In genomic region chr3:87766284-87766667, GRCm38 (mm10) we compare ENCODE assay signal across 13 mouse cellular contexts. TPM values are rescaled to one million over a fixed set of nuclear protein-coding genes. Genes with fewer than 3 reads are reported as not detected.
DNase-seq lines count a peak whose midpoint lies in the region; ATAC-seq and TF ChIP-seq lines count a peak whose summit lies in the region.
"Had no signal": no experiment of that assay in that cellular context is flagged by ENCODE, and none has a peak within 500 bp of the region (broad histone marks: within the 10 kb centered on the region; RNA-seq: fewer than 3 reads in every experiment).

No protein-coding gene starts in this region.

- TF ChIP-seq POLR2A in embryonic fibroblast, embryonic 13.5 days (IDR thresholded peaks at IDR 0.05; ENCODE audit: low read depth, low read length) = no peak
- no peak for TF ChIP-seq POLR2A in myocyte (IDR thresholded peaks at IDR 0.05; ENCODE audit: insufficient read length, low read depth)

- no peak overlapping the region for H3ac ChIP-seq in myocyte (ENCODE audit: control insufficient read depth, insufficient read length)

- H3K9ac ChIP-seq in heart, embryonic 12.5 days = no peak overlapping the region
- H3K9ac ChIP-seq: hindbrain, embryonic 12.5 days had no signal

- ATAC-seq in heart, embryonic 12.5 days (ENCODE audit: insufficient number of reproducible peaks, low FRiP score) = no peak

- DNase-seq in heart, postnatal 4 days = no peak
- DNase-seq in layer of hippocampus, adult 2 months (ENCODE audit: low spot score in 2 of 2) = no peak
- DNase-seq in layer of hippocampus, adult 8-10 months (ENCODE audit: low spot score in 2 of 2) = no peak
- DNase-seq in adrenal gland, adult 8-10 months = no peak
- no peak for DNase-seq in spleen, postnatal 4 days (ENCODE audit: low spot score in 2 of 2)
- DNase-seq: B cell, adult 2 months; cerebellum, adult 11-12 months had no signal

- 76% methylated on average over 3 of the region's 3 CpGs for WGBS in heart, embryonic 12.5 days

- no peaks in the 10 kb centered on the region for H3K79me2 ChIP-seq in myocyte (ENCODE audit: control insufficient read depth, insufficient read depth)

- peak overlapping the region; percentile 60; the same call in 1 of the 2 replicates for H3K4me2 ChIP-seq in heart, embryonic 12.5 days
- H3K4me2 ChIP-seq in myocyte (ENCODE audit: low read depth) = no peak overlapping the region
- H3K4me2 ChIP-seq: hindbrain, embryonic 12.5 days had no signal

- H3K4me1 ChIP-seq in heart, embryonic 12.5 days (replicated peaks) = peaks cover 61% of the 10 kb centered on the region
- peaks cover 25% of the 10 kb centered on the region for H3K4me1 ChIP-seq in embryonic fibroblast, embryonic 13.5 days (ENCODE audit: control insufficient read depth, insufficient read depth, low read length)

- no peaks in the 10 kb centered on the region for H3K36me3 ChIP-seq in heart, embryonic 12.5 days
- no peaks in the 10 kb centered on the region for H3K36me3 ChIP-seq in myocyte (ENCODE audit: control insufficient read depth, insufficient read depth)
- H3K36me3 ChIP-seq: hindbrain, embryonic 12.5 days had no signal

- H3K4me3 ChIP-seq in heart, embryonic 12.5 days = no peak overlapping the region
- no peak overlapping the region for H3K4me3 ChIP-seq in layer of hippocampus, adult 2 months
- H3K4me3 ChIP-seq in embryonic fibroblast, embryonic 13.5 days (ENCODE audit: insufficient read depth, low read length) = no peak overlapping the region
- H3K4me3 ChIP-seq in myocyte = no peak overlapping the region
- H3K4me3 ChIP-seq: hindbrain, embryonic 12.5 days had no signal

- no peaks in the 10 kb centered on the region for H3K9me3 ChIP-seq in heart, embryonic 12.5 days (replicated peaks)
- H3K9me3 ChIP-seq: hindbrain, embryonic 12.5 days had no signal

- H3K27ac ChIP-seq in heart, embryonic 12.5 days (ENCODE audit: poor library complexity, severe bottlenecking) = peak overlapping the region; percentile 87; the same call in 1 of the 2 replicates
- peak overlapping the region; percentile 90 for H3K27ac ChIP-seq in layer of hippocampus, adult 2 months
- 0 out of 2 replicates have a peak overlapping the region, but pooled peaks have one; percentile 2 for H3K27ac ChIP-seq in embryonic fibroblast, embryonic 13.5 days (ENCODE audit: insufficient read depth, low read length)

- H3K27me3 ChIP-seq in heart, embryonic 12.5 days (replicated peaks) = peaks cover 36% of the 10 kb centered on the region
- peaks cover 5% of the 10 kb centered on the region for H3K27me3 ChIP-seq in myocyte (ENCODE audit: control insufficient read depth, insufficient read depth, insufficient read length)

- TF ChIP-seq CTCF in layer of hippocampus, adult 2 months (conservative IDR thresholded peaks at IDR 0.05) = no peak
- TF ChIP-seq CTCF in embryonic fibroblast, embryonic 13.5 days (IDR thresholded peaks at IDR 0.05; ENCODE audit: borderline replicate concordance, insufficient read depth, low read length) = no peak

TF ChIP-seq in myocyte, 11 proteins besides CTCF, POLR2A, EP300 and RAD21:
- TF ChIP-seq USF1 (IDR thresholded peaks at IDR 0.05; ENCODE audit: low read depth) = no peak
- peak in 2 of 3 experiments; percentile 62 to 71 for TF ChIP-seq MYOD1 (IDR thresholded peaks at IDR 0.05; ENCODE audit: control insufficient read depth in 1 of 3, insufficient read length in 2 of 3, low read depth in 2 of 3)
- no peak for TF ChIP-seq REST (IDR thresholded peaks at IDR 0.05; ENCODE audit: insufficient read depth, insufficient read length)
- no peak for TF ChIP-seq MAX (IDR thresholded peaks at IDR 0.05; ENCODE audit: low read depth)
- TF ChIP-seq SRF (IDR thresholded peaks at IDR 0.05; ENCODE audit: control insufficient read depth, insufficient read length, low read depth) = no peak

RNA-seq across cellular contexts. Expression of gene Lrrc71, which starts 17.9 kb away (rescaled TPM):
- 0.30 and 0.46 TPM in 2 replicates for polyA plus RNA-seq in heart, embryonic 12.5 days (2016; fragmentation: Nextera tagmentation; extraction: Ambion mirVana)
- total RNA-seq in heart, postnatal 4 days (2021) = under 1 TPM; 0.50 to 0.57 TPM
- 1 to 10 TPM in 1 of 2 experiments, under 1 TPM in 1; 0.91 to 1.9 TPM for total RNA-seq in layer of hippocampus, adult 2 months (2021)
- 1 to 10 TPM in 1 of 4 experiments, under 1 TPM in 3; 0.43 to 1.6 (median 0.62) TPM for total RNA-seq in layer of hippocampus, adult 8-10 months (2022)
- polyA plus RNA-seq in embryonic fibroblast, embryonic 13.5 days (2011; ENCODE audit: insufficient read length, low read depth, missing spikeins) = 1.1 and 1.2 TPM in 2 replicates
- 0.01 TPM for polyA plus RNA-seq in myocyte (2012; fragmentation: generic; extraction: Trizol)
- 1 to 10 TPM in 1 of 4 experiments, under 1 TPM in 3; 0.32 to 1.6 (median 0.82) TPM for total RNA-seq in adrenal gland, adult 8-10 months (2022)
- polyA plus RNA-seq: embryonic facial prominence, embryonic 11.5 days had no signal

RNA-seq across cellular contexts. Expression of gene Ntrk1, which starts 28.7 kb away (rescaled TPM):
- polyA plus RNA-seq in heart, embryonic 12.5 days (2016; fragmentation: Nextera tagmentation; extraction: Ambion mirVana) = 0.26 and 0.30 TPM in 2 replicates
- under 1 TPM; 0.09 to 0.10 TPM for total RNA-seq in heart, postnatal 4 days (2021)
- total RNA-seq in layer of hippocampus, adult 2 months (2021) = under 1 TPM; 0.13 to 0.27 TPM
- under 1 TPM; 0.13 to 0.20 (median 0.17) TPM for total RNA-seq in layer of hippocampus, adult 8-10 months (2022)
- polyA plus RNA-seq in embryonic fibroblast, embryonic 13.5 days (2011; ENCODE audit: insufficient read length, low read depth, missing spikeins) = not detected in 2 replicates
- polyA plus RNA-seq in myocyte (2012; fragmentation: generic; extraction: Trizol) = not detected
- 10 to 100 TPM in 2 of 4 experiments, 1 to 10 TPM in 2; 6.3 to 30.5 (median 13.1) TPM for total RNA-seq in adrenal gland, adult 8-10 months (2022)
- total RNA-seq: monocyte, adult 5-6 weeks had no signal

RNA-seq across cellular contexts. Expression of gene Insrr, which starts 30.5 kb away (rescaled TPM):
- 0.21 TPM in 1 of 2 replicates, not detected in the other for polyA plus RNA-seq in heart, embryonic 12.5 days (2016; fragmentation: Nextera tagmentation; extraction: Ambion mirVana)
- under 1 TPM in 1 of 2 experiments, not detected in 1; 0.07 TPM for total RNA-seq in heart, postnatal 4 days (2021)
- under 1 TPM; 0.18 to 0.39 TPM for total RNA-seq in layer of hippocampus, adult 2 months (2021)
- under 1 TPM; 0.49 to 1.00 (median 0.68) TPM for total RNA-seq in layer of hippocampus, adult 8-10 months (2022)
- polyA plus RNA-seq in embryonic fibroblast, embryonic 13.5 days (2011; ENCODE audit: insufficient read length, low read depth, missing spikeins) = not detected in 2 replicates
- polyA plus RNA-seq in myocyte (2012; fragmentation: generic; extraction: Trizol) = not detected
- total RNA-seq in adrenal gland, adult 8-10 months (2022) = 1 to 10 TPM in 2 of 4 experiments, under 1 TPM in 2; 0.32 to 3.7 (median 1.9) TPM
- total RNA-seq: monocyte, adult 5-6 weeks had no signal

RNA-seq across cellular contexts. Expression of gene Pear1, which starts 57.8 kb away (rescaled TPM):
- 15.7 and 16.1 TPM in 2 replicates for polyA plus RNA-seq in heart, embryonic 12.5 days (2016; fragmentation: Nextera tagmentation; extraction: Ambion mirVana)
- total RNA-seq in heart, postnatal 4 days (2021) = 10 to 100 TPM; 24.8 to 26.1 TPM
- total RNA-seq in layer of hippocampus, adult 2 months (2021) = 10 to 100 TPM in 1 of 2 experiments, 1 to 10 TPM in 1; 9.2 to 13.1 TPM
- total RNA-seq in layer of hippocampus, adult 8-10 months (2022) = 10 to 100 TPM; 10.5 to 12.7 (median 12.2) TPM
- 65.8 and 74.0 TPM in 2 replicates for polyA plus RNA-seq in embryonic fibroblast, embryonic 13.5 days (2011; ENCODE audit: insufficient read length, low read depth, missing spikeins)
- 0.65 TPM for polyA plus RNA-seq in myocyte (2012; fragmentation: generic; extraction: Trizol)
- 10 to 100 TPM; 26.0 to 35.9 (median 29.7) TPM for total RNA-seq in adrenal gland, adult 8-10 months (2022)

Comparison
In these comparisons a context has a peak if more than half of its experiments do, and no peak if none do; other contexts are left out.
1. H3K27ac ChIP-seq: peak in every context shown above with its lines; median percentile 90 in layer of hippocampus, adult 2 months; 87 in heart, embryonic 12.5 days; 2 in embryonic fibroblast, embryonic 13.5 days.
2. RNA of gene Ntrk1, which starts 28.7 kb away (total RNA-seq): 6.3 to 30.5 TPM in adrenal gland, adult 8-10 months; 0.13 to 0.27 TPM in layer of hippocampus, adult 2 months, 0.13 to 0.20 TPM in layer of hippocampus, adult 8-10 months and 0.09 to 0.10 TPM in heart, postnatal 4 days; every median in the first group is over 4 times any median in the second.